Mouse (Mus musculus) heart, adult 2 months (tissue): ENCODE measurements around the gene Nceh1.

ENCODE experiments used
- CTCF ChIP-seq: fragments of 200-600 bp; IDR thresholded peaks from 2 replicates; pipeline ENCODE4 v1.8.1; 2022; ENCODE audit warnings: antibody characterized with exemption, mild to moderate bottlenecking, moderate library complexity
- EP300 ChIP-seq: fragments of 200-500 bp; IDR thresholded peaks from 2 replicates; pipeline ENCODE4 v1.6.1; 2011; ENCODE audit warnings: low read depth, low read length, control low read depth; ENCODE audit not compliant: insufficient read depth
- POLR2A ChIP-seq: fragments of 200-500 bp; IDR thresholded peaks from 2 replicates; pipeline ENCODE4 v1.6.1; 2011; ENCODE audit warnings: mild to moderate bottlenecking, low read depth, low read length, control low read depth; ENCODE audit not compliant: insufficient read depth

DNA sequence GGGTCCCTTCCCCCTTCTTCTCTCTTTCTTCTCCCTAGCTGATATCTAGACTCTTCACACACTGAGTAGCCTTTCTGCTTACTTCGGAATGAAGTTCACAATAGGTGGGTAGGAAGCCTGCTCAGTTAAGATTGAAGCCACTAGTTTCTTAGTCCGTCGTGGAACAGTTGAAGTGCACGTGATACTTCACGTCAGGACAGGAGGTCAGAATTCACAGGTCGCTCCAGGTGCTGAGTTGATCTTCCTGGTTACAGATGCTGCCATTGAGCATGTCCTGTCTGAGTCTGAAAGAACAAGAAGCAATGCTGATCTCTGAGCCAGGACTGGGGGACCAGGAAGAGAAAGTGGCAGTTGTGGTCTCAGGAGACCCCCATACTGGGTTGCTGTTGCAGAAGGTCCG lies 16.4 kb downstream of the Nceh1 start:
- TF ChIP-seq POLR2A (no peak), CTCF (no peak), EP300 (no peak)
